Mouse (Mus musculus) common myeloid progenitor, adult 5-6 weeks (primary cell): ENCODE results near the gene Tmed6. TPM values are rescaled to one million over a fixed set of nuclear protein-coding genes. Genes with fewer than 3 reads are reported as not detected.
A peak's percentile ranks its signal among the peaks of the same experiment; 100 is the strongest.
"Not testable (repeated sequence)": the region's sequence is repeated elsewhere in the genome, so short reads cannot be mapped to it uniquely, and the experiment has no call there.

Experiments
- ATAC-seq: replicated peaks from 2 replicates; pipeline ENCODE4 v1.8.0; 2016; ENCODE audit warnings: low read depth, mild to moderate bottlenecking, moderate TSS enrichment, inconsistent platforms; ENCODE audit not compliant: poor library complexity, severe bottlenecking
- total RNA-seq: library from RNA; stranded (forward); fragments of 200-1000, 187-1606 nt; gene quantifications from 2 replicates; pipeline ENCODE4 v1.2.3, GENCODE M21; 2017

The Tmed6 gene
- total RNA-seq, result not detected in 2 replicates

DNA sequence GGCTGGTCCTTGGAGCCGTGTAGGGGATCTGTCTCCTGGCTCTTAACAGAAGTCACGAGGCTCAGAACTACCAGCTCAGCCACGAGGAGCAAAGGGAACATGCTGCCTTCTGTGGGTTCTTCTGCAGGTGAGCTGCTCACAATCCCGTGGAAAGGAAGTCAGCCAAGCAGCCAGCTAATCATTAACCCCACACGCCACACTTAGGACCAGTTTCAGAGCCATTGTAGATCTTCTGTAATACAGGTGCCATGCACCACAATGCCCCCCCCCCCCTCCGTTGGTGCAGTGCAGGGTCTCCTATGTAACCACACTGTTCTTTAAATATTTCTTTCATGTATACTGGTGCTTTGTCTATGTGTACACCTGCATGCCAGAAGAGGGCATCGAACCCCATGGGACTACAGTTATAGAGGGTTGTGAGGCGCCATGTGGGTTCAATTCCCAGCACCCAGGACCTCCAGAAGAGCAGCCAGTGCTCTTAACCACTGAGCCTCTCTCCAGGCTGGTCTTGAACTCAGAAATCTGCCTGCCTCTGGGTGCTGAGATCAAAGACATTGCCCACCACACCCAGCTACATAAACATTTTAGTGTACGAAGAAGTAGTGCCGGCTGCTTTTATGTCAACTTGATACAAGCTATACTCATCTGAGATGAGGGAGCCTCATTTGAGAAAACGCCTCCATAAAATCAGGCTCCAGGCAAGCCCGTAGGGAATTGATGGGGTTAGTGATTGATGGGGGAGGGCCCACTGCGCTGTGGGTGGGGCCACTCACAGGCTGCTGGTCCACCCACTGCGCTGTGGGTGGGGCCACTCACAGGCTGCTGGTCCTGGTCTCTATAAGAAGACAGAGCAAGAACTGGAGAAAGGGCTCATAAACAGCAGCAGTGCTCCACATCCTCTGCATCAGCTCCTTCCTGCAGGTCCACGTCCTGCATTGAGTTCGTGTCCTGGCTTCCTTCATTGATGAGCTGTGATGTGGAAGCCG, at the start of gene Tmed6:
TSS of gene Tmed6 (minus strand) at position 134 of the 986 bp plus-strand sequence.
- peak; percentile 82 for ATAC-seq

DNA sequence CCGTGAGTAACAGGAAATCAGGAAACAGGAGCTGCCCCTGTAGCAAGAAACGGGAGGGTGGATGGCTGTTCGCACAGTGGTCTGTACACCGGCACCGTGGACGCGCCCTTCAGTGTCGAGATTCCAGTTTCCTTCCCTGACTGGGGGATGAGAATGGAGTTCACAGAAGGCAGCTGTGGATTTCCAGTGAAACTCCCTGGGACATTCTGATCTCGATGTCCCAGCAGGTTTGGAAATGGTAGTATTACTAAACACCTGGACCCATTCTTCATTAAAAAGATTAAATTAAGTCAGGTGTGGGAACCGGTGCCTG, 49.5 kb upstream of the Tmed6 start:
- ATAC-seq, result no peak

DNA sequence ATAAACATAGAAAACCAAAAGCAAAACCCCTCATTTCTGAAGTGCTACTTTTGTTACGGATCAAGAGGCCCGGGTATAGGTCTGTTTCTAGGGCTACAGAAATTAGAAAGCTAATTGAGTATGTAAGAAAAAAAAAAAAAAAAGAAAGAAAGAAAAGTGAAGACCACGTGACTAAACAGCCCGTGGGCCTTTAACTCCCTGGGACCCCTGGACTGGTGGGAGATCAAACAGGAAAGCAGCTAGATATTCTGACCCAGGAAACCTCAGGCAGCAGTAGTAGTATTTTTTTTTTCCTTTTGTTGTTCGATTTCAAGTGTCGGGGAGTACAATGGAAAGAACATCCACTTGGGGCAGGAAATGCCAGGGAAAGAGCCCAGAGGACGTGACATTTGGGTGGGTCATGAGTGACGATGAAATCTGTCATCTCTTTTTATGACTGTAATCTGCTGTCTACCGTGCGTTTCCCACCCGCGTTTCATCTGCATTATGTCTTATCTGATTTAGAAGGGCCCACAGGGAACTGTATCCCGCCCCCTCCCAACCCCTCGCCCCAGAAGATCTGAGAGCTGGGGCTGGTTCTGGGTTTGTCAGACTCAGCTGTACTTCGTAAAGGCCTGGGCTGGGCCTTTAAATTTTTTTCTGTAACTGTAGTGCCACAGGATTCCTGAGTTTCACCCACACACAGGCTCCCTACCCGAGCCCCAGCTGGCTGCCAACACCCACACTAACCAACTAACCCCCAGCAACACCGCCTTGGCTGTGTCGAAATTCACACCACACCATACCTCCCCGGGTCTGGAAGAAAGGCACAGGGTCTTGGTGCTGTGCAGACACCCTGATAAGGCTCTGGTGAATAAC, 48.9 kb upstream of the Tmed6 start:
- peak; percentile 42 for ATAC-seq

DNA sequence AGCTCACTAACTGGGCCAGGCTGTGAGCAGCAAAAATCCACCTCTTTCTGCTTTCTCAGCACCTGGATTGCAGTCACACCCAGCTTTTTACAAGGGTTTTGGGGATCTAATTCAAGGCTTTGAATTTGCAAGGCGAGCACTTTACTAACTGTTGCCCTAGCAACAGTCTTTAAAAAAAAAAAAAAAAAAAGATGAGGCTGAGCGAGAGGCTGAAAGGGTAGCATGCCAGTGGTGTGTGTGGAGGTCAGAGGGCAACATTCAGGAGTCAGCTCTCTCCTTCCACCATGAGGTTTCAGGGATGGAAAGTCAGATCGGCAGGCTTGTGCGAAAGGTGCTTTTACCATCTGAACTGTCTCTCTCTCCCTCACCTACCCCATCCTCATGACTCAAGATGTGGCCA, 47.8 kb upstream of the Tmed6 start:
- no peak for ATAC-seq

DNA sequence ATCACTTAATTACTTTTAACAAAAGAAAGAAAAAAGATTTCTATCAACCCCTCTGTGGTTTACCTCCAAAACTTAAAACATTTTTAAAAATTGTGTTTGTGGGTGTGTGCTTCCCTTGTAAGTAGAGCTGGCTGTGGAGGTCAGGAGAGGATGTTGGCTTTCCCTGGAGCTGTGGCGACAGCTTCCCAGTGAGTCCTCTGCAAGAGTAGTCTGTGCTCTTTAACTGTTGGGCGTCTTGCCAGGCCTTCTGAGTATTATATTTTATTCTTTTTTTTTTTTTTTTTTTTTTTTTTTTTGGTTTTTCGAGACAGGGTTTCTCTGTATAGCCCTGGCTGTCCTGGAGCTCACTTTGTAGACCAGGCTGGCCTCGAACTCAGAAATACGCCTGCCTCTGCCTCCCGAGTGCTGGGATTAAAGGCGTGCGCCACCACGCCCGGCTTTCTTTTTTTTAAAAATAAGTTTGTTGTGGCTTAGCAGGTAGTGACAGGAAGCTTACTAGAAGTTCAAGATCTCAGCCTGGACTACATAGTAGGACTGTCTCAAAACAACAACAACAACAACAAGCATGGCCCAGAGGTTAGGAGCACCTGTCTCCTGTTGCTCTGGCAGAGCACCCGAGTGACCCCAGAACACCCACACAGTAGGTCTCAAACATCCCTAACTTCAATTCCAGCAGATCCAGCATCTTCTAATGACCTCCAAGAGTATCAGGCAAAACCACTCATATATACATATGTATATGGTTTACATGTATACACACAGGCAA, 46.1 kb upstream of the Tmed6 start:
- ATAC-seq, result no peak

DNA sequence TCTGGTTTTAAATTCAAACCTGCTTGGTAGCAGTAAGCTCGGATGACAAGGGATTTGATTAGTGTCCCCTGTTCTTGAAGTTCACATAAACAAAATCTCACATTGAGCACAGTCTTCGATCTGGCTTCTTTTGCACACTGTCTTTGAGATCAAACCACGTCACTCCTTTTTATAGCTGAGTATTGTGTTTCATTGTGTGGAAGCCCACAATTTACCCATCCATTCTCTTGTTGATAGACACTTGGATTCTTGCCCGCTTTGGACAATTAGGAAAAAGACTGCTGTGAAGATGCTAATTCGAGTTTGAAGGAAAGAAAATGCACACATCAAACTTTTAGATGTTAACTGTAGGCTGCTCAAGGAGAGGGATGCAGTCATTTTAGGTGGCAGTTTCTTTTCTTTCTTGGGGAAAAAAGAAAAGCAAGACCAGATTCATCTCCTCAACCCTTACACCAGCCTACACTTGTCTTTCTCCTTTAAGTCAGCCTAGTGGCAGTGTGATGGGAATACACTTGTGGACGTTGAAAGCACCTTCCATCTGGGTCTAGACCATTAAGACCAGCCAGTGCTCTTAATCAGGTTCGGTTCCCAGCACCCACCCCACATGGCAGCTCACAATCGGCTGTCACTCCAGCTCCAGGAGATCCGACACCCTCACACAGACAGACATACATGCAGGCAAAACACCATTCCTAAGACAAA, 45.3 kb upstream of the Tmed6 start:
- ATAC-seq, result no peak

DNA sequence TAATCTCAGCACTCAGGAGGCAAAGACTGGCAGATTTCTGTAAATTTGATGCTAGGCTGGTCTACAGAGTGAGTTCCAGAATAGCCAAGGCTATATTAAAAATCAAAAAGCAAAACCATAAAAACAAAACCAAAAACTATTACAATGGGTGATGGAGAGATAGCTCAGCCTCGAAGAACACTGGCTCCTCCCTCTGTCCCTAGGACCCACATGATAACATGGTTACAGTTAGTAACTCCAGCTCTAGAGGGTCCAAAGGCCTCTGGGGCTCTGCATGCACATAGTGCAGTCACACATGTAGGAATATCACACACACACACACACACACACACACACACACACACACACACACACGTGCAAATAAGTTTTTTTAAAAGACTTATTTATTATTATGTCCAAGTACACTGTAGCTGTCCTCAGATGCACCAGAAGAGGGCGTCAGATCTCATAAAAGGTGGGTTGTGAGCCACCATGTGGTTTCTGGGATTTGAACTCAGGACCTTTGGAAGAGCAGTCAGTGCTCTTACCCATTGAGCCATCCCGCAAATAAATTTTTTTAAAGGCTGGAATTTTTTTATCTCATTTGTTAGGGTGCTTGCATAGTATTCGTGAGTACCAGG, 44.5 kb upstream of the Tmed6 start:
- no peak for ATAC-seq

DNA sequence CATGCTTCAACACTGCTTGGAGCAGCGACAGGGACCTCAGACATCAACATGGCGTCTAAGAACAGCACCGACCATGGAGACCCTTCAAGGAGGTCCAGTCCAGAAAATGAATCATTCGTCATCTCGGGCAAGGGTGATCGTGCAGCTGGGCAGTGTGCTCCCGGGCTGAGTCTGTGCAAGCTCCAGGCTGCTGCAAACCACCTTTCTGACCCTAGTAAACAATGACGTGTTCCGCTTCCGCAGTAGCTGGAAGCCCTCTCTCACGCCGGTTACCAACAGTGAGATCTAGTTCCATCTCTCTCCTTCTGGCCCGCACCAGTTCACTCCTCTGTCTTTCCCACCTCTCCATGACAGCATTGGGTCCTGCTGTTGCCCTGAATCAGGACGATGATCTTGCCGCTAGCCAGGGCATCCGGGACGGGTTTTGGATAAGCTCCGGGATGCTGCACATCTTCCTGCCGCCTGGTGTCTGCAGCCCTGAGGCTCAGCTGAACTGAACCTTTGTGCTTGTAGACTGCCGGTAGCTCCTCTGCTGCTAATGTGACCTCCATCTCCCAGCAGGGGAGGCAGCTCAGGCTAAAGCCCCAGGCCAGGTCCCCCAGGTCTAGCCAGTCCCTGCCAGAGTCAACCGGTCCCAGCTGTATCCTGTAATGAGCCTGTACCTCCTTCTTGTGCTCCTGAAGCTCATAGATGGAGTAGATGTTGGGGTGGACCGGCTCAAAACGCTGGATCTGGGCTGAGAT, 43.7 kb upstream of the Tmed6 start:
- no peak for ATAC-seq

DNA sequence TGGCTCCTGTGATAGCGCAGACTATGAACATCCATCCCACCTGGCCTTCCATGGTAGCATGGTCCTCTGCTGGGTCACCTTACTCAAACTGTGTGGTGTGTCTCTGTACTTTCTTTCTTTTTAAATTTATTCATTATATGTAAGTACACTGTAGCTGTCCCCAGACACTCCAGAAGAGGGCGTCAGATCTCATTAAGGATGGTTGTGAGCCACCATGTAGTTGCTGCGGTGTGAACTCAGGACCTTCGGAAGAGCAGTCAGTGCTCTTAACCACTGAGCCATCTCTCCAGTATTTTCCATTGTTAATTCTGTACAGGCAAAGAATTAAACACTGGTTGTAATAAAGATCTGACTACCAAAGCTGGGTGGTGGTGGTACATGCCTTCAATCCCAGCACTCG, 42.6 kb upstream of the Tmed6 start:
- ATAC-seq, result not testable (repeated sequence)

DNA sequence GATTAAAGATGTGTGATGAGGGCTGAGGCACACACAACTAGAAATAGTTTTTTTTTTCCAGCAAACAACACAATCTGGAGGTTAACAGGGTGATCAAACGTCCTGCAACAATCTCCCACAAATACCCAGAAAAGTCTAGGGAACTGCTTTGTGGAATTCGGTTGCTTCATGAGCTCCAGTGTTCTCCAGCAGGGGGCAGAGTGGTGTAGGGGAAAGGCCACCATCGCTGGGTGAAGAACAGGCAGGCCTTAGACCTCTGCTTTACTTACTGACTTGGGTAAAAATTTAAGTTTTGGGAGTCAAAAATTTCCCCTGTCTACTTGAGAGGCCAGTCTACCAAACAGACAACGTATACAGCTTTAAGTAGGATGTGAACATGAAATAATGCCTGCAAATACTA, 39.1 kb upstream of the Tmed6 start:
- peak; percentile 90 for ATAC-seq

DNA sequence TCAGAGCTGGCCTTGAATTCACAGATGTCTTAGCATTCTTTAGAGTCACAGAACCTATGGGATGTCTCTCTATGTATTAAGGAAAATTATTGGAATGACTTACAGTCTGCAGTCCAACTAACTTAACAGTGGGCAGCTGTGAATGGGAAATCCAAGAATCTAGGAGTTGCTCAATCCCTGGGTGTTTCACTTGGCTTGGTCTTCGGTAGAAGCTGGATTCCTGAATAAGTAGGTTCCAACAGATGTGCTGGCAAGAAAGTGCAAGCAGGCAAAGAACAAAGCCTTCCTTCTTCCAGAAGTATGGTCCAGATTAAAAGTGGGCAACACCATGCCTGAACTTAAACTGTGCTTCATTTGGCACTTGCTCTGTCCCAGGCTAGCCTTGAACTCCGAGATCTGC, 35.2 kb upstream of the Tmed6 start:
- no peak for ATAC-seq

DNA sequence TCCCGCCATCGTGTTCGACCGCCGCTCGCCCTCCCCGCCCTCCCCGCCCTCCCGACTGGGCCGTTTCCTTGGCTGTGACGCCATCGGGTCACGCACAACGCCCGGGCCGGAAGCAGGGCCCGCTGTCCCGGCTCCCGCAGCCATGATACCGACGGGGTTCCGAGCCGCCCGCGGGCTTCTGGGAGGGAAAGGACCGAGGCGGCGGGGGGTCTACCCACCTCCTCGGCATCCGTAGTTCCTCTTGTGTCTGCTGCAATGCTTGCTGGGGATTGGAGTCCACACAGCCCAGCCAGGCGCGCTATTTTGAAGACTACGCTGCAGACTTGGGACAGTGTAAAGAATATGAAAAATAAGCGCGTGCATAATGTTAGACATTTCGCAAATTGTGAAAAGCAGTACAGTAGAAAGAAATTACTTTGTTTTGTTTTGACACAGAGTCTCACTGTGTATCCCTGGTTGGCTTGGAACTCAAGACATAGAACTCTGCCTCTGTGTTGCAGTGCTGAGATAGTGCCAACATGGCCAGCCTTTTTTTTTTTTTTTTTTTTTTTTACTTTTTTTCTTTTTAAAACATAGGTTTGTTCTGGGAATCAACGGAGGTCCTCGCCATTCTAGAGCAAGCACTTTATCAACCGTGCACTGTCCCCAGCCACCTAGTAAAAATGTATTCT, 31.1 kb upstream of the Tmed6 start, which contains the start of gene Terf2:
TSS of gene Terf2 (minus strand) at position 182 of the 671 bp plus-strand sequence.
- ATAC-seq, result peak; percentile 96

DNA sequence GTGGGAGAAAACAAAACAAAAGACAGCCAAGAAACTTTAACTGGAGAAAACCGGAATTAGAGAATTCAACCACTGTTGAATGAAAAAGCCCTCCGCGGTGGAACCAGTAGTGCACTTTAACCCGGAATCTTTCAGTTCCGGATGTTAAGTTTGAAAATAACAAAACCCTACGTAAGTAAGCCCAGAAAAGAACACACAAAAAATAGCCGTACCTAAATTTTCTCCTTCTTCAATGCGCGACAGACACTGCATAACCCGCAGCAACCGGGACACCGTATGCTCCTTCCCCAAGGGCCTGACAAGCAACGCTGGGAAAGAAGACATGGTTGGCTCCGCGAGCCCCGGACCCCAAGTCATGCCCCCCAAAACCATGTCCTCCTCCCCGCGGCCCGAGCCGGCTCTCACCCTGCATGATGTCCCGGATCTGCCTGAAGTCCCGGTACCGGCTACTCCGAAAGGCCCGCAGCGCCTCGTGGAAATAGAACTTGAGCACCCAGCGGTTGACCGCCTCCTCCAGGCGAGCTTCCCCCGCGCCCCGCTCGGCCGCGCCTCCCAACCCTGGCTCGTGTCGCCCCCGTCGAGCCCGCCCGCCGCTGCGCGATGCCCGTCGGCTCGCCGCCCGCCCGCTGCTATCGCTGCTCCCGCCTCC, 30.4 kb upstream of the Tmed6 start:
- ATAC-seq, result peak; percentile 17; the same call in 1 of the 2 replicates

DNA sequence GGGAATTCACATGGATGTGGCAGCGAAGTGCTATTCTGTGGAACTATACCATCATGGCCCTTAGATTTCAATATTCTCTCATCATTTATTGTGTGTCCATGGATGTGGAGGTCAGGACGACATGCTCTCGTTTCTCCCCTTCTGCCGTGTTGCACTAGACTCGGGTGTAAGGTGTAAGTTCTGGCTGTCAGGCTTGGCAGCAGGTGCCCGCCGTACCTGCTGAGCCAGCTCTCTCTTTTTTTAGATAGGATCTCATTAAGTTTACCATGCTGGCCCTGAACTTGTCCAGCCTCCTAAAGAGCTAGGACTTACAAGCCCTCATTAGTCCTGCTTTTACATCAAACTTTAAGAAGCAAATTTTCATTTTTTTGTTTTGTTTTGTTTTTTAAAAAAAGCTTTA, 25.1 kb upstream of the Tmed6 start:
- no peak for ATAC-seq

DNA sequence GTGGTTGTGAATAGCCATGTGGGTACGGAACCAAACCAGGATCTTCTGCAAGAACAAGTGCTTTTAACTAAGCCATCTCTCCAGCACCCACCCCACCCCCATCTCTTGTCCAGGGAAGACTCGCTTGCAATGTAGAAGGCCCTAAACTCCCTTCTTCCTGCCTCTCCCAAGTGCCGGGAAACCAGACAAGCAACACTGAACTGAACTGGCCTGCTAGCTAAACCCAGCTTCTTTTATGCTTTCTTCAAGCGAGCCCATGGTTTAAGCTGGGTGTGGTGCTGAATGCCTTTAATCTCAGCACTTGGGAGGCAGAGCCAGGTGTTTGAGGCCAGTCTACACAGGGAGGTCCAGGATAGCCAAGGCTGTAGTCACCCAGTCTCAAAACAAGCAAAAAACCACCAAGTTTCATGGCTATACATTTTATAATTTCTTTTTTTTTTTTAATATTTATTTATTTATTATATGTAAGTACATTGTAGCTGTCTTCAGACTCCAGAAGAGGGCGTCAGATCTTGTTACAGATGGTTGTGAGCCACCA, 23.2 kb upstream of the Tmed6 start:
- ATAC-seq, result no peak

DNA sequence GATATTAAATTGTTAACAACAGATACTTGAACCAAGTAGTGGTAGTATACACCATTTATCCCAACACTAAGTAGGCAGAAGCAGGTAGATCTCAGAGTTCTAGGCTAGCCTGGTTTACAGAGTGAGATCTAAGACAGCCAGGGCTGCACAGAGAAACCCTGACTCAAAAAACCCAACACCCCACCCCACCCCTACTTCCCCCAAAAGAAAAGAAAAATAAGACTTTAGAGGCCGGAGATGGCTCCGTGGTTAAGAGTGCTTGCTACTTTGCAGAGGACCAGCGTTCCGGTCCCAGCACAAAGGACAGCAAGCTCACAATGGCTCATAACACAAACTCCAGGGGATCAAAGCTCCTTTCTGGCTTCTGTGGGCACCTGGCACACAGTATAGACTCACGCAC, 20.6 kb upstream of the Tmed6 start:
- no peak for ATAC-seq

DNA sequence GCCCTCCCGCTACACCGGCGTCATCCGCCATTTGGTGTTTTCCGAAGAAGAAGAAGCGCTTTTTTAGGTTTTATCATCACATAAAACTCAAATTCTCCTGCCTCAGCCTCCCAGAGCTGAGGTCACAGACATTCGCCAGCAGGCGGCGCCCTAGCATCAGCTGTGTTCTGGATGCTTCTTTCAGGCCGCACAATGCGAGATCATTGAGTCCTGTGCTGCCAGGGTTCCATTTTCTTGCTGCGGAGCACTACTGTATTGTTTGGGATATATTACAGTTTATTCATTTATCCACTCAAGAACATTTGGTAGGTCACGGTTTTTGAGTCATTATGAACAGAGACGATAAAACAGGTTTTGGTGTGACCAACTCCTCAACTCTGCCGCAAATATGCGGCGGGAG, 19.9 kb upstream of the Tmed6 start:
- ATAC-seq, result no peak
